Mouse (Mus musculus): ENCODE results near the gene 3110082J24Rik.

The 3110082J24Rik gene

GRCm38 (mm10) chr5:30118018-30118417, 12.1 kb upstream of the 3110082J24Rik start:
- 82% methylated on average over 1 of the region's 1 CpGs for WGBS

- 66% methylated on average over 10 of the region's 10 CpGs for WGBS
Observed at GRCm38 (mm10) chr5:30115718-30116117, 9.8 kb upstream of the 3110082J24Rik start.

- 12% methylated on average over 28 of the region's 28 CpGs for WGBS
Observed at GRCm38 (mm10) chr5:30114761-30115140, 8.9 kb upstream of the 3110082J24Rik start.

GRCm38 (mm10) chr5:30113881-30114760, 8.2 kb upstream of the 3110082J24Rik start:
- WGBS = 10% methylated on average over 103 of the region's 103 CpGs

- WGBS = 87% methylated on average over 3 of the region's 3 CpGs
Observed at GRCm38 (mm10) chr5:30112533-30113068, 6.7 kb upstream of the 3110082J24Rik start.

GRCm38 (mm10) chr5:30111771-30112170, 5.9 kb upstream of the 3110082J24Rik start:
- 67% methylated on average over 3 of the region's 3 CpGs for WGBS

GRCm38 (mm10) chr5:30111126-30111525, 5.2 kb upstream of the 3110082J24Rik start:
- 26% methylated on average over 18 of the region's 18 CpGs for WGBS

GRCm38 (mm10) chr5:30110371-30111060, 4.6 kb upstream of the 3110082J24Rik start:
- WGBS = 53% methylated on average over 22 of the region's 22 CpGs

- 81% methylated on average over 2 of the region's 2 CpGs for WGBS
Observed at GRCm38 (mm10) chr5:30109899-30110298, 4.0 kb upstream of the 3110082J24Rik start.

GRCm38 (mm10) chr5:30108233-30108632, 2.3 kb upstream of the 3110082J24Rik start:
- 89% methylated on average over 6 of the region's 6 CpGs for WGBS

GRCm38 (mm10) chr5:30107611-30108041, 1.7 kb upstream of the 3110082J24Rik start:
- WGBS = 42% methylated on average over 5 of the region's 5 CpGs

GRCm38 (mm10) chr5:30107186-30107585, 1.3 kb upstream of the 3110082J24Rik start:
- 31% methylated on average over 7 of the region's 7 CpGs for WGBS

GRCm38 (mm10) chr5:30106756-30107155, 870 bp upstream of the 3110082J24Rik start:
- WGBS = 51% methylated on average over 2 of the region's 2 CpGs

- under 1% methylated on average over 61 of the region's 65 CpGs for WGBS
Observed at GRCm38 (mm10) chr5:30104841-30105667, 832 bp downstream of the 3110082J24Rik start, which contains the start of gene Garem2. Gene Garem2, plus strand, starts transcription at chr5:30105161.

- 9% methylated on average over 12 of the region's 12 CpGs for WGBS
Observed at GRCm38 (mm10) chr5:30104339-30104738, 1.5 kb downstream of the 3110082J24Rik start.

- 89% methylated on average over 3 of the region's 3 CpGs for WGBS
Observed at GRCm38 (mm10) chr5:30103340-30103739, 2.5 kb downstream of the 3110082J24Rik start.

GRCm38 (mm10) chr5:30098260-30098659, 7.6 kb downstream of the 3110082J24Rik start:
- WGBS = 93% methylated on average over 1 of the region's 1 CpGs

GRCm38 (mm10) chr5:30095731-30096130, 10.2 kb downstream of the 3110082J24Rik start:
- 65% methylated on average over 6 of the region's 6 CpGs for WGBS

- 66% methylated on average over 2 of the region's 2 CpGs for WGBS
Observed at GRCm38 (mm10) chr5:30094399-30094798, 11.5 kb downstream of the 3110082J24Rik start.

GRCm38 (mm10) chr5:30092701-30093100, 13.2 kb downstream of the 3110082J24Rik start:
- 74% methylated on average over 13 of the region's 13 CpGs for WGBS
